Mouse (Mus musculus) left cerebral cortex, postnatal 10 days (tissue): ENCODE data around the gene Gm10338. TPM values are rescaled to one million over a fixed set of nuclear protein-coding genes. Genes with fewer than 3 reads are reported as not detected.
A peak's percentile ranks its signal among the peaks of the same experiment; 100 is the strongest.
"Not testable (repeated sequence)": the region's sequence is repeated elsewhere in the genome, so short reads cannot be mapped to it uniquely, and the experiment has no call there.

Source experiments
- DNase-seq, 2 experiments: peaks; one replicate each; pipeline ENCODE4 v3.0.0; 2021 to 2022; ENCODE audit warnings: low spot score in 2 of 2, mixed read lengths in 1 of 2; ENCODE audit errors: extremely low spot score in 1 of 2
- intact Hi-C: fragments of 180-260 bp; cut with DNase I; formaldehyde crosslinking; loops from one replicate; pipeline ENCODE4 v1.15.1; 2025
- total RNA-seq, 2 experiments: library from RNA; stranded (reverse); gene quantifications; 2 replicates each; pipeline ENCODE4 v1.2.3; 2021

Gene Gm10338
- total RNA-seq, result not detected

- DNase-seq, result not testable (repeated sequence)
Measured at GRCm38 (mm10) chr14:7595492-7595891, at the start of gene Gm10338. Gene Gm10338 (minus strand): TSS chr14:7595592.

GRCm38 (mm10) chr14:7643872-7644271 is 48.5 kb upstream of the Gm10338 start, which contains the start of gene Gm10128:
Gene Gm10128 (minus strand): TSS chr14:7643972.
- intact Hi-C loops, DNase-seq: not testable (repeated sequence)

More at GRCm38 (mm10) chr14:7595492-7595891, at the start of gene Gm10338:
- intact Hi-C loops, result not testable (repeated sequence)

DNA sequence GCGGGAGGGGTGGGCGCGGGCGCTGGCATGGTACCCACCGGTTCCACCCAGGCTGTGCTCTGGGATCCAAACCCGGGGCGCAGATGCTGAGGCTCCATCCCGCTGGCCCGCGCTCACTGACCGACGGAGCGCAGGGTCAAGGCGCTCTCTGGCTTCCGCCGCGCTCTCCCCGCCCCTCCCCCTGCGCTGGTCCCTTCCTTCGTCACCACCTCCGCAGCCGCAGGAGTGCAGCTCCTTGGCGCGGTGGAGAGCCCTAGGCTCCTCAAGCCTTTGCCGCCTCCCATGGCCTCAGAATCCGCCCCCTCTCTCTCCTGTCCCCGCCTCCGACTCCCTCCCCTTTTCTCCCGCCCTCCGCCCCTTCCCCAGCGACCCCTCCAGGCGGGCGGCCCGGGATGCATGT is 27.0 kb downstream of the Gm10338 start, which contains the start of gene Gm3558:
Gene Gm3558, minus strand, starts transcription at position 185 of the 400 bp plus-strand sequence.
- intact Hi-C loops, DNase-seq: not testable (repeated sequence)

DNA sequence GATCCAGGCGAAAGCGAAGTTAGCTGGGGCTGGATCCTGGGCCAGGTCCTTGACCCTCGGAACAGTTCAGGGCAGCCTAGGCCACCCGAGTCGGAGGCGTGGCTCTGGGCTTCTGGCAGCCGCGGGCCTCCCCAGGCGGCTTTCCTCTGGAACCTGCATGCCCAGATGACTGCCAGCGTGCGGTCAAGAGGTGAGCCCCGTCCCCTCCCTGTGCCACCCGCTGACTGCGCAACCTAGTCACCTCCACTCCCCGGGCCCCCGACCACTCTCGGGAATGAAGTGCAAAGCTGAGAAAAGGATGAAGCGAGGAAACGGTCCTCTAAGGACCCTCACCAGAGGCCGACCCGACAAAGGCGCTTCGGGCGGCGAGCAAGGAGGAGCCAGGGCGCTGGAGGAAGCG is 27.5 kb downstream of the Gm10338 start:
- intact Hi-C loops, result not testable (repeated sequence)
- DNase-seq, result peak in 1 of 2 experiments; percentile 13

- DNase-seq, intact Hi-C loops: not testable (repeated sequence)
Measured at GRCm38 (mm10) chr14:7567266-7567665, 28.1 kb downstream of the Gm10338 start.

Other genes with a start within 250 kb of the Gm10338 start
- gene Gm8374, start 230.5 kb downstream of the Gm10338 start, total RNA-seq, result not detected
- not detected for gene Gm3755, start 144.7 kb downstream of the Gm10338 start, total RNA-seq
- gene Gm3752, start 111.8 kb downstream of the Gm10338 start, total RNA-seq, result 1 to 10 TPM; 3.5 to 4.1 TPM
- 10 to 100 TPM; 13.4 to 14.0 TPM for gene Gm3558, start 27.0 kb downstream of the Gm10338 start, total RNA-seq
- gene Gm10128, start 48.4 kb upstream of the Gm10338 start, total RNA-seq, result not detected
- gene Gm26661, start 196.0 kb upstream of the Gm10338 start, total RNA-seq, result not detected
- 10 to 100 TPM; 48.7 to 48.9 TPM for gene Flnb, start 222.4 kb upstream of the Gm10338 start, total RNA-seq